Mouse (Mus musculus) T-cell, adult 2 months (primary cell): Measurements from ENCODE around the gene Tsga10ip.
"Not testable (repeated sequence)": the region's sequence is repeated elsewhere in the genome, so short reads cannot be mapped to it uniquely, and the experiment has no call there.

Experiments
- DNase-seq: peaks from one replicate; pipeline ENCODE4 v3.0.0; 2022; ENCODE audit warnings: low spot score

The Tsga10ip gene

DNA sequence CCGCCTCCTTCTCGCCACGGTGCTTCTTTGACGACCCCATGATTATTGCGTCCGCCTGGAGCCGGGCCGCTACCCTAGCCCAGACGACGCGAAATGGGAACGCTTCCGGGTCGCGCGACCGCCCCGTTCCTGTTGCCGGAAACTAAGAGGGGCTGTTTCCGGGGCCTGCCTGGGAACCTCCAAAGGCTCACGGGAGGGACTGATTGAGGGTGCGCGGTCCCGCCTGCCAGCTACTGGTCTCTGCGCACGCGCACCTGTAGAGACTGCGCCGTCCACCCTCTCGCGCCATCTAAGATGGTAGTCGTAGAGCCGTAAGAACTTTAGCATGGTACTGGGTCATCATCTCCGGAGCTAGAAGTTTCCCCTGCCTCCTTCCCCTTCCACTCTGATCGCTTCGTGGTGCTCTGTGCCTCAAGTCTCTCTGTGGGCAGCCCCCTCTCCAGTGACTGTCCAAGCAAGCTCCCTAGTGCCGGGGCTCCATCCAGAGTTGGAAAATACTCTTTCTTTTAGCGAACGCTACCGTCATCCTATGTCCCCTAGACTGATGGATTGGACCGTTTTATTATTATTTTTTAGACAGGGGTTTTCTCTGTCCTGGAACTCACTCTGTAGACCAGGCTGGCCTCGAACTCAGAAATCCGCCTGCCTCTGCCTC lies 13.6 kb downstream of the Tsga10ip start, which contains the start of gene Sart1:
TSS of gene Sart1 (minus strand) at position 116 of the 655 bp plus-strand sequence.
- DNase-seq = peak; percentile 96

DNA sequence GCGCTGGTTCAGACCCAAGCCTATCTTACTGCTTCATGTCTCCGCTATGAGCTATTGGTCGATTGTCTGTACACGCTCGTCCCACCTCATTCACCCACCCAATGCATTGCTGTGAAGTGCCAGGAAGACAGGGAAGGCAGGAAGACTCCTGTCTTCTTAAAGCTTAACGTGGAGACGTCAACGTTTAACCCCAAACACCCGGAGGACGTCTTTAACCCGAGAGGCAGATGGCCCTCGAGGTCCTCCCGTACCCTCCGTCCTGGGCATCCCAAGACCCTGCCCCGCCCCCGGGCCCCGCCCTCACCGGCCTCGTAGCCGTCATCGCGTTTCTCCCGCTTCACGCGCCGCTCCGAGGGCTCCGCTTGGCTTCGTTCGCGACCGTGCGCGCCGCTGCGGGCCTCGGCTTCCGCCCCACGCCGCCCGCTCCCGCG lies 14.3 kb downstream of the Tsga10ip start:
- no peak for DNase-seq

DNA sequence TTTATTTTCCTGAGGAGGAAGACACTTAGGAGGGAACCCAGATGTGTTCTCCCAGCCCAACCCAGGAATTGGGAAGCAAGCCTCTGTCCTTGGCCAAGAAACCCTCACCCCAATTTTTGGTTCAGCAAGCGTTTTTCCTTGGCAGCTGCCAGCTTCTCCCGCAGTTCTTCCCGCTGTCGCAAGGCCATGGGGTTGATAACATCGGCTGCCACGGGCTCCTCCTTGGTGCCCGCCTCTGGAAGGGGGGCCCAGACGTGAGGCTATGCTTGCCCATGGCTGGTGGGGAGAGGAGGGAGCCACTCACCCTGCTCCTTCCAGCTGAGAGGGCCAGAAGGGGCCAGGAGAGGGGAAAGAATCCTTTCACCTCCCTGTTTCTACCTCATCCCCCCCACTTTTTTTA lies 17.6 kb downstream of the Tsga10ip start:
- no peak for DNase-seq

DNA sequence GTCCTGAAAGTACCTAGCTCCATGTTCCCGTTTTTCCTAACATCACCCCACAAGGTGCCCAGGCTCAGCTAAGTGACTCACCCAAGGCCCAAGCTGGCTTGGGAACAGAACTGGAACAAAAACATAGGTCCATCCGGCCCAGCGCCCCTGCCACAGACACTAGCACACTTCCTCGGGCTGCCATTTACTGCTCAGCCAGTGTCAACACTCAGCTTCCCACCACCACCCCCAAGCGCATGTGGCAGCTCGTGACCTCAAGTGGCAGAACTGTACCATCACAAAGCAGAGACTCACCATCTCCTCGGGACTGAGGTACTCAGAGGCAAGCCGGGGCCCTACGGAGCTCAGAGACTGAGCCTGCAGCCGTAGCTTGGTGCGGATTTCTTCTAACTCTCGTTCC lies 19.0 kb downstream of the Tsga10ip start:
- no peak for DNase-seq

DNA sequence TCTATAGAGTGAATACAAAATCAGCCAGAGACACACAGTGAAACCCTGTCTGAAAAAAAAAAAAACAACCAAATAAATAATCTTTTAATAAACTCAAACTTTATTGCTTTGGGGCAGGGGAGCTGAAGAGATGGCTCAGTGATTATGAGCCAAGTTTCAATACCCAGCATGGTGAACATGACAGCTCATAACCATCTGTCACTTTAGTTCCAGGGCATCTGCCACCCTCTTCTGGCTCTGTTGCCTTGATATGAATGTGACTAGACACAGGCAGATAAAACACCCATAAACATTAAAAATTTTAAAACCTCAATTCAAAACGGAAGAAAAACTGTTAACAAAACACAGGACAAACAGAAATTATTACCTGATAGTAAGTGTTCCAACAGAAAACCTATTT lies 24.9 kb downstream of the Tsga10ip start:
- no peak for DNase-seq

DNA sequence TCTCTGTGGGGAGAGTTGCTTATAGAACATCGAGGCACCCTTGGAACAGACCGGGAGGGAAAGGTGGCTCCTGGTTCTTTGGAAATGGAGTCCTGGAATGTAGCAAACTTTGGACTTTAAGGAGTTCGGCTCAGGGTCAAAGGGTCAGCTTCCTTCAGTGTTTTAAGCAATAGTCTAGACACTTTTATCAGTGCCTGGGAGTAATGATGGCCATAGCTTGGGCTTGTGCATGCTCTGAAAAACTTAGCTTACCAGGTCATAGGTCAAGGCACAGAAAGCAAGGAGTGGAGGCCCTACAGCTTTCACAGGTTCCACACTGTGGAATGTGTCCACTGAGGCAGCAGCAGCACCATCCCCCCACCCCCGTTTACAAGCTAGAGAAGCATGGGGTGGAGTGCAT lies 27.6 kb downstream of the Tsga10ip start:
- no peak for DNase-seq

DNA sequence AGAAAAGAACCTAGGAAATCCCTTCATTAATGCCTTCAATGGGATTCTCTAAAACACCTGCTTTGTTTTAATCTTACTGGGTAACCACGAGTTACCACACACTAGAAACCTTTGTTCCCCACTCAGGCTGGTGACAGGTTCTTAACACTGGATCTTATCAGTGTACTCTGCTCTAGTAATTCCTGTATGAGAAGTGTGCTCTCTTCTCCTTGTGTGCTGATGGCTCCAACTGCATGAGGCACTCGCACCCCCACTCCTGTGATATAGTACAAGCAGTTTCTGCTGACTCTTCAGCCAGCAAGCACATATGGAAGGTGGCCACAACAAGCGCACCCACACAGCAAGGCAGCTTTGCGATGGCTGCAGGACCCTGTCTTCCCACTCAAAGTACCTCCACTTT lies 28.1 kb downstream of the Tsga10ip start:
- no peak for DNase-seq

DNA sequence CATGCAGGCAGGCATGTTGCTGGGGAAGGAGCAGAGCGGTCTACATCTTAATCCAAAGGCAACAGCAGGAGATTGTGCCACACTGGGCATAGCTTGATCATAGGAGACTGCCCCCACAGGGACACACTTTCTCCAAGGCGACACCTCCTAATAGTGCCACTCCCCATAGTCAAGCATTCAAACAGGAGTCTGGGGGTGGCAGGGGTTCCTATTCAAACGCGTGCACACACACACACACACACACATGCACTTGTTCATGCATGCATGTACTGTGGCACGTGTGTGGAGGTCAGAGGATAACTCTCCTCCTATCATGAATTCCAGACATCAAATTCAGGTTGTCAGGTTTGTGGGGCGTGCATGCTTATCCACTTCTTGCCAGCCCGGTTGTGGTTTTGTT lies 29.6 kb downstream of the Tsga10ip start:
- no peak for DNase-seq

DNA sequence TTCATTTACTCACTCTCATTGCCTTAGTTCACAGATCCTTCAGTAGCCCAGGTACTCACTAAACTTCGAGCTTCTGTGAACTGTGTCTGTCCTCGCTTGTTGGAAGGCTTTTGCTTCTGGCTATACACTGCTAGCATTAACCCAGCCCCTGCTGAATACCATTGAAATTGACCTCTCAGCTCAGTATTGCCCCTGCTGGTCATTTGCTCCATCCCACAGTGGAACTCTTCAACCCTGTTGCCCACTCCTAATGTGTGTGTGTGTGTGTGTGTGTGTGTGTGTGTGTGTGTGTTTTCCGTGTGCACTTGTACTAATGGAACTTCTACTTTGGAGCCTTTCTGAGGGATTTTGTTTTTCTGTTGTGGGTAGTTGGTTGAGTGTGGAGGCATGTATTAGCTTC lies 31.4 kb downstream of the Tsga10ip start:
- no peak for DNase-seq

DNA sequence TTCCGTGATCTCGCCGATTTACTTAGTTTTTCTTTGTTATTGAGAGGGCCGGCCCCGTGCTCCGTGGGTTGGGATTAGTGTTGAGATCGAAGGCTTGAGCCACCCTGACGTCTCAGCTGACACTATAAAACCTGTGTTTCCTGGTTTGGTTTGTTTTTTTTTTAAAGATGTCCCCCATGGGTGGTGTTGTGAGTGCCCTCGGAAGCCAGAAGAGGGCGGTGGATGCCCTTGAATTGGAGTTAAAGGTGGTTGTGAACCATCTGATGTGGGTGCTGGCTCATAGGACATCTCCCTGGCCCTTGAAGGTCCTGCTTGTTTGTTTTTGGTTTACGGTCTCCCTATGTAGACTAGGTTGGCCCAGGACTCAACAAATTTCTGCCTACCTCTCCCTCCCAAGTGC lies 34.9 kb downstream of the Tsga10ip start:
- DNase-seq = peak; percentile 49

DNA sequence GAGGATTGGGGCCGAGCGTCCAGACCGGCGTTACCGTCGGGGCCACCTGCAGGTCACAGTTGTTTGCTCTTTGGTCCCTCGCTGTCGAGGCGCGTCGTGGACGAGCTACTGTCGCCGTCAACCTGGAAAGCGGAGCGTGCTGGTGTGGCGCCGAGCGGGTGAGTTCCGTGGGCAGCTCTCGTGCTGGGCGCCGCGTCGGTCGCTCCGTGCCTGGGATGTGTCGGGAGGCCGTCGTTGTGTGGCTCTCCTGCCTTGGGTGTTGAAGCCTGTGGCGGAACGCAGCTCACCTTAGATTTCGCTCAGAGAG lies 35.3 kb downstream of the Tsga10ip start, which contains the start of gene Banf1:
TSS of gene Banf1 (minus strand) at position 116 of the 307 bp plus-strand sequence.
- no peak for DNase-seq

DNA sequence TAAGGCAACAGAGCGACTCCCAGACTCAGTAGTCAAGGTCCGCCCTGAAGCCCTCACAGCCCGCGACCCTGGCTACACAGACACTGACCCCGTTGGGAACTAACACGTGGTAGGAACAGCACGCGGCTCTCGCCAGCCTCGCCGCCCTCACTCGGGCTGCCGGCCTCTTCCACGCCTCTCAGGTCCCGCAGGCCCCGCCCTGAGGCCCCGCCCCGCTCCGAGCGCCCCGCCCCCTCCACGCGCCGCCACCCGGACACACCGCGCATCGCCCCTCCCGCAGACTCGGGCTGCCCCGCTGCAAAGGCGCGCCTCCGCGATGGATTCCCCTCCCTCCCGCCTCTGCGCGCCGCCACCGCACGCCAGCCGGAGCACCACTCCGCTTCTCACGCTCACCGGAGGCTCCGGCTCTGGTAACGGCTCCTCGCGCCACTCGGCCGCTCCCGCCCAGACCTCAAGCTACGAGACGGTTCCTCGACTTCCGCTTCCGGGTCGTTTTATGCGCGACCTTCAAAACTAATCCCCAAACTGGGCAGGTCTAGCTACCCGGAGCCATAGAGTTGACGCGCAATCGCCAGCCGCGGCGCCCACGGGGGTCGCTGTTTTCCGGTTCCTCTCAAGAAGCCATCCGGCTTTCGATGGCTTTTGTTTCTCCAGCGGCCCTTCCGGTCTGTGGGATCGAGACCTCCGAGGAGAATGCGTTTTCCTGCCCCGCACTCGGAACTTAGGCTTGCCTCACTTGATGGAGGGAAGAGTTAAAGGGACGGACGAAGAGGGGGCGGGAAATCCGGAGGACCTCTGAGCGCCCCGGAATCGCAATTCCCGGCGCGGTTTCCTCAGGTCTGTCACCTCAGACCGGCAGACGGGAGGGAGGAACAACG lies 35.9 kb downstream of the Tsga10ip start, which contains the start of gene Eif1ad:
TSS of gene Eif1ad (plus strand) at position 567 of the 878 bp plus-strand sequence.
- peak; percentile 92 for DNase-seq

DNA sequence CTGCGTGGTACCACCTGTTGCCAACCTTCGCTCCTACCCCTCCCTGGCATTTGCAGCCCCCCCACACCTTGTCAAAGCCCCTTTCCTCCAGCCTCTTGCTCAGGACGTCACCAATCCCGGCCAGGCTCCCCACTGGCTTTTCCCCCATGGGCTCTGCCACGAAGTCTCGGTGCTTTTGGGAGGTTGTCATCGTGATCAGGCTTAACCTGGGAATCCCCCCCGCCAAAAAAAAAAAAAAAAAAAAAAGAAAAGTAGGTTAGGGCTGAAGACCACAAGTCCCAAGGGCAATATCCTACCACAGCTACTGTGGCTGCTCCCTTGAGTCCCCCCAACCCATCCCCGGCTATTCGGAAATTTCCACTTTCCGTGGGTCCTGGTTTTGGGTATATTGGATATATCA lies 36.6 kb downstream of the Tsga10ip start:
- DNase-seq = no peak

DNA sequence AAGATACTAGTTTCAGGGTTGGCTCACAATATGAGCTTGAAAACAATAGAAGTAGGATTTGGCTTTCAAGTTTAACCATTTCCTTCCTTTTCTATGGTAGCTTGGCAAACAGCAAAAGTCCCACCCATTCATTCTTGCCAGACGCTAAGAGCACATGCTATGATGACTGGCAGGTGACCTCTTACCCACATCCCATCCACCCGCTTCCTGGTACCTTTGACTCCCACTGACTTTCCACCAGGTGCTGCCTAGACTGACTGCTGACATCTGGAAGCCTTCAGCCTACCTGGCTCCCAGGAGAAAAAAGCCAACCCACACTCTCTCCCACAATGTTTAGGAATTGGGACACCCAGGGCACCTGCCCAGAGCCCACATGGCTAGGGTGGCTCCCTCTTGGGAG lies 38.2 kb downstream of the Tsga10ip start:
- no peak for DNase-seq

DNA sequence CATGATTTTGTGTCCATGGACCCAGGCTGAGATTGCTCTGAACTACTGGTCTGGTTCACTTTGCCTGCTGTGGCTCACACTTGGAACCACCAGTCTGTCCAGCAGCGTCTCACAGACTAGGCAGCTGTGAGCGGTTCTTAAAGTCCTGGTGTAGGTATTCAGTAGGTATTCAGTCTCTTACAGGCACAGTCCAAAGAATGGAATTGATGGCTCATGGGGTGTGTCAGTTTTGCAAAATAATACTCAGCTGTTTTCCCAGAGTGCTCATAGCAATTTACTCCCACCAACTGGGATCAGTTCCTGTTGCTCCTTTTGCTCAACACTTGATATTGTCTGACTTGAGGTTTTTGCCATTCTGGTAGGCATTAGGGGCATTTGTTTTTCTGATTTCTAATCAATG lies 40.1 kb downstream of the Tsga10ip start:
- DNase-seq = no peak

DNA sequence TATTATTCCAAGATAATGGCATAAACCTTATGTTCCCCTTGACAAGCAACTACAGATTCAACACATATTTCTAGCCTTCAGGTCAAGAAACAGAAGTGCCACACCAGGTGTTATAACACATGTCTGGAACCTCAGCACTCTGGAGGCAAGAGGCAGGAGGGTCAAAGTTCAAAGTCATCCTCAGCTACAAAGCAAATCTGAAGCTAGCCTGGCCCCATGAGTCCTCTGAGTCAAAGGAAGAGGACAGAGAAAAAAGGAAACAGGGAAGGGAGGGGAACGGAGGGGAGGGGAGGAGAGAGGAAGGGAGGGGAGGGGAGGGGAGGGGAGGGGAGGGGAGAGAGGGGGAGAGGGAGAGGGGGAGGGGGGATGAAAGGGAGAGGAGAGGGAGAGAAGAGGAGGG lies 46.2 kb downstream of the Tsga10ip start:
- no peak for DNase-seq

DNA sequence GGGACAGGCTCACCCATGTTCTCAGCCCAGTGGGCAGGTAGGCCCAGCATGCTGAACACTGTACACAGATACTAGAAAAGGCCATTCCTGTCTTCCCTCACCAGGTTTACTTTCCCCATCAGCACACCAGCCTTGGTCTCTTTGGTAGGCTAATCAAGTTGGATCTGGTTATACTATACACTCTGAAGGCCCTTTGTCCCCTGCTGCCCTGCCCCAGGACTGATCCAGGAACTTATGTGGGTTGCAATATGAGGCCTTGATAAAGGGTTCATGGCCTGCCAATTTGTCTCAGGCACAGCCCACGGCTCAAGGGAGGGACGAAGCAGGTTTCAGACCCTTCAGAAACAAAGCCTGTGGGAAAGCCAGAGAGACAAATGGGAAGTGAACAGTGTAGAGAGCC lies 48.7 kb downstream of the Tsga10ip start:
- no peak for DNase-seq

DNA sequence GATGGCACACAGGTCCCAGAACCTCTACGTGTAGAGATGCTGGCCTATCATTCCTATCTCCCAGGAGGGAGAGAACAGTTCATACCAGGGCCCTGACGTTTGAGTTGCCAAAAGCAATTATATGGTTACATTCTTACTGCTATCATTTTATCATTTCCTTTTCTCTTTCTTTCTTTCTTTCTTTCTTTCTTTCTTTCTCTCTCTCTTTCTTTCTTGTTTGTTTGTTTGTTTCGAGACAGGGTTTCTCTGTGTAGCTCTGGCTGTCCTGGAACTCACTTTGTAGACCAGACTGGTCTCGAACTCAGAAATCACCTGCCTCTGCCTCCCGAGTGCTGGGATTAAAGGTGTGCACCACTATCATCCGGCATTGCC lies 52.8 kb downstream of the Tsga10ip start, which contains the start of gene Cst6:
TSS of gene Cst6 (minus strand) at position 73 of the 372 bp plus-strand sequence.
- not testable (repeated sequence) for DNase-seq

DNA sequence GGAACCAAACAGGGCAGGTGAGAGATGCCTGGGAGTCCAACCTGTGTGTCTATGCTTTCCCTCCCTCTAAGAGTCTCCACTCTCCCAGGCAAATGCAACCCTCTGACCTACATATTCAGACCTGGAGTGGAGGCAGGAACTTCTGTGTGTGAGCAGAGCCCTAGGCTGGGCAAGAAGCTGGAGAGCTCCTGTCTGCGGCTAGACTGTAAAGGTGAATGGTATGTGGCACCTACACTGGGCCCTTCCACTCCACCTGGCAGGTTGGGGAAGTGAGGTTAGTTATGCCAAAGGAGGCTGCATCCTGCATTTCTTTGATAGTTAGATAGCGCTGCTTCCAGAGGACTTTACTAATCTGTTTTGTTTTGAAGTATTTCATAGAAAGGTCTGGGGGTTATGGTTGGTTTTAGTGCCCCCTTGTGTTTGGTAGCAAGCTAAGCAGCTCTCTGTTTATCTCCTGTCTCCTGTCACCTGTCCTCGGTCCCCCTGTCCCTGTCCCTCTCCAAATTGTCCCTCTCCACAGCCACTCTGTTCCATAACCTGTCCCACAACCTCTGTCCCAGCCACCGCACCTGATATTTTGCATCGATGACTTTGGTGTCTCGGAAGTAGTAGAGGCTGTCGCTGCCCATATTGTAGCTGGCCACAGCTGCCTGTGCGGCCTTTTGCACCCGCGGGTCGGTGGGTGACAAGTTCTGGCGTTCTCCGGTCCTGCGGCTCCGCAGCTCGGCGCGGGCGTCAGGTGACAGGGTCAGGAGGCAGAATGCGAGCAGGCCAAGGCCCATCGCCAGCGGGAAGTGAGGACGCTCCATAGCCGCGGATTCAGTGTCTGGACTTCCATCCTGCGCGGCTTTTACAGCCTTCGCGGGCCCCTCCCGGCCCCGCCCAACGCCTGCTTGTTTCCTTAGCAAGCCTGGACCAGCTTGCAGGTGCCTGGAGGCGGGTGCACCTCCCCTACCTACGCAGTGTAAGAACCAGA lies 53.5 kb downstream of the Tsga10ip start:
- DNase-seq = peak; percentile 31

DNA sequence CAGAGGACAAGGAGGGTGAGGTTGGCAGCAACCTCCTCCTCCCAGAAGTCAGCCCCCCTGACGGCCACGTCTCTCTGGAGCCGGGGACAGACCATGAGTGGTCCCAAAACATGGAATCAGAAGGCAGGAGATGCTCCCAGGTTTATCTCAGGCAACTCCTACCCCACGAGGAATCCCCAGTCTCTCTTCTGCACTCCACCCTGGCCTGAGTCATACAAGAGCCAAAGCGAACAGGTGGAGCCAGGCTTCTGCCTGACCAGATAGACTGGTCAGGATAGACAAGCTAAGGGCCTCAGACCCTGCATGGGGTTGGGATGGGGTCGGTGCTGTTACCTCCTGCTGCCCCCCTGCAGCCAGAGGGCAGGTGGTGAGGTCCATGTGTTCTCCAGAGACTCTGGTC lies 54.3 kb downstream of the Tsga10ip start:
- DNase-seq = no peak

DNA sequence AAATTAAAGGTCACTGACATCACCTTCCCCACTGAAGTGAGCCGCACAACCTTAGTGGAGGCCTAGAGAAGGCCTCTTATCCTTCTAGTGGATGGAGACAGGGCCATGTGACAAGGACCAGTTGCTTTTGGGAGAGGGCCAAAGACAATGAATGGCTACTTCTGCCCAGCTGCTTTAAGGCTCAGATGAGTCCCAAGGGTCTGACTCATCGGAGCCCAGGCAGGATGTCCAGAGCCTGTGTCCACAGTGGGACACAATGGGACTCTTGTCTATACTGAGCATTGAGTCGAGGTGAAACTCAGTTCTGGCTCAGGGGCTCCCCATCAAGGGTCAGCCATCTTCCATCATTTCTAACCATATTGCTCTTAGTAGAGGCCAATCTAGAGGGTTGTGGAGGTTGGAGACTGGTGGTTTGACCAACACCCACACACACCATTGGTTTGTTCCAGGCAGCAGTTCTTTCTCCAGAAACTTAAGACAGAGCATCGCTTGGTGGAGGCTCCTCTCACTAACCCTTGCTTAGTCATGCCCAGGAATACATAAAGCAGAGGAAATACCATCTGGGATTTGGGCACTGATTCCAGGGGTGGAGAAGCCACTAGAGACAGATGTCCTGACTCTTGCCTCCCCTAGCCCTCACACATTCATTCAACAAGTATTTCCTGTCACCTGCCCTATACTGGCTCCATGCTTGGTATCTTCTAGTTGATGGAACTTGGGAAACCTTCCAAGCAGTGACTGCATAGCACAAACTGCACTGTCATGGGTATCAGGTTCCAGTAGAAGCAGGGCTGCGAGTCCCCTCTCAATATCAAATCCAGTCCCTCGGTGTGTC lies 56.8 kb downstream of the Tsga10ip start:
- no peak for DNase-seq
